Mouse (Mus musculus) G1E (cell line): ENCODE measurements around the gene Fam169a. TPM values are rescaled to one million over a fixed set of nuclear protein-coding genes. Genes with fewer than 3 reads are reported as not detected.

Experiments
- ATAC-seq: 2 replicates; pipeline ENCODE4 v1.8.0; 2016; ENCODE audit warnings: mild to moderate bottlenecking; ENCODE audit not compliant: insufficient number of reproducible peaks, poor library complexity, low FRiP score, severe bottlenecking; ENCODE audit errors: extremely low read depth
- DNase-seq: peaks from one replicate; pipeline ENCODE4 v3.0.0; 2012; ENCODE audit warnings: low spot score
- H3K27me3 ChIP-seq: 2 replicates; pipeline ENCODE4 v1.6.1; 2012; ENCODE audit warnings: mild to moderate bottlenecking, low read length, inconsistent platforms; ENCODE audit not compliant: insufficient read depth
- H3K36me3 ChIP-seq: replicated peaks from 2 replicates; pipeline ENCODE3; 2012; ENCODE audit warnings: mild to moderate bottlenecking, inconsistent platforms
- H3K4me1 ChIP-seq: 2 replicates; pipeline ENCODE4 v1.6.1; 2012; ENCODE audit warnings: low read depth, low read length, inconsistent platforms, mixed read lengths; ENCODE audit not compliant: insufficient read depth
- H3K4me3 ChIP-seq: 2 replicates; pipeline ENCODE4 v1.5.1; 2012; ENCODE audit warnings: low read depth, mild to moderate bottlenecking, inconsistent platforms, low read length, moderate library complexity, mixed read lengths
- H3K9me3 ChIP-seq: replicated peaks from 2 replicates; pipeline ENCODE4 v1.6.1; 2012; ENCODE audit warnings: inconsistent platforms
- CTCF ChIP-seq: IDR thresholded peaks from 2 replicates; pipeline ENCODE4 v1.5.1; 2012; ENCODE audit warnings: low read depth, low read length, inconsistent platforms, mixed read lengths
- GATA1 ChIP-seq: IDR thresholded peaks from 2 replicates; pipeline ENCODE4 v1.6.1; 2012; ENCODE audit warnings: borderline replicate concordance, low read length, inconsistent platforms, mixed read lengths
- GATA2 ChIP-seq: IDR thresholded peaks from 2 replicates; pipeline ENCODE4 v1.6.1; 2012; ENCODE audit warnings: low read depth, low read length, inconsistent platforms, borderline replicate concordance
- POLR2AphosphoS5 ChIP-seq: IDR thresholded peaks from 2 replicates; pipeline ENCODE4 v1.6.1; 2012; ENCODE audit warnings: low read depth, low read length, inconsistent platforms; ENCODE audit not compliant: insufficient replicate concordance
- TAL1 ChIP-seq: conservative IDR thresholded peaks from 2 replicates; pipeline ENCODE4 v1.6.1; 2012; ENCODE audit warnings: low read depth, low read length, inconsistent platforms, mixed read lengths
- polyA plus RNA-seq: library from polyadenylated mRNA; stranded (reverse); fragments of >175 nt; gene quantifications from 2 replicates; pipeline ENCODE4 v1.2.3, GENCODE M21; 2012
- total RNA-seq, 2 experiments: library from RNA; stranded (forward) in 1 of 2; stranded (reverse) in 1 of 2; fragments of 200-1000 nt in 1 of 2; fragments of >200 nt in 1 of 2; fragmentation: Nextera tagmentation in 1 of 2; gene quantifications; 2 replicates each; pipeline ENCODE4 v1.2.3; 2014 to 2017

Gene Fam169a
- total RNA-seq (2014; fragmentation: Nextera tagmentation), result not detected in 2 replicates
- 0.29 and 0.49 TPM in 2 replicates for total RNA-seq (2017)
- polyA plus RNA-seq, result not detected in 2 replicates

DNA sequence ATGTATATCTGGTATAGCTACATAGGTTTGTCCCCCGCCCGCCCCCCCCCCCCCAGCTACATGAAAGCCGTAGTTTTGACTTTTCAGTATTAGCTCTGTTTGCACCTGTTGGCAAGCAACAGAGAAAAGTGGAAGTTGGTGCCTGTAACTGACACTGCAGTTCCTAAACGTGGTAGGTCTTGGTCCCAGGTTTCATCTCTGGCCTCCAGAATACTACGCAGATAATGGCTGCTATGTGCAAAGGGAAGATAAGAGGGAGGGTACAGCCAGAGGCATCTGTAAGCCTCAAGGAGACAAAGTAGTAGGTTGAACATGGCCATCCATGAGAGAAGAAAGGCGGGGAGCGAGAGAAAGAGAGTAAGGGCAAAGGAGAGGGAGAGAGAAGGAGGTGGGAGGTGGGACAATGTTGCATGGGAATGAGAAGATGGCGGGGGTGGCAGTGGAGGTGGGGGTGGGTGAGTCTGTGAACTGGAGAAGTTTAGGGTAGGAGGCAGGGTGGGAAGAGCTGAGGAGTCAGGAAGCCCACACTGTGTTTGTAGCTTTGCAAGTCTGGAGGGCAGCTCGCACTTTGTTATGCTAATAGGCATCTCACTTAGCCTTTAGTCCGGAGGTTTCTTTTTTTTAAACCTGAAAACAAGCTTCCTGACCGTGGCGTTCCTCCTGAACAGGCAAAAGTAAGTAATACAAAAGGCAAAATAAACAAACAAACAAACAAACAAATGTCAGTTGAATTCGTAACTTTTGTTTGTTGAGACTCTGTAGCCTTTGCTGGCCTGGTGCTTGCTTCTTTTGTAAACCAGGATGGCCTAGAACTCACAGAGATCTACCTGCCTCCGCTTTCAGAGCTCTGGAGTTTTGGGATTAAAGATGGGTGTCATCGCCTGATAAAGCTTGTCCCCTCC lies at the start of gene Fam169a:
Fam169a (plus strand) TSS at position 638 of the 902 bp plus-strand sequence.
- no peak for TF ChIP-seq POLR2AphosphoS5
- TF ChIP-seq CTCF, result no peak
- no peak for TF ChIP-seq GATA2
- TF ChIP-seq TAL1, result no peak
- no peak for TF ChIP-seq GATA1
- H3K36me3 ChIP-seq, result no peaks in the 10 kb centered on the region
- ATAC-seq (no peak), DNase-seq (no peak)
- H3K27me3 ChIP-seq, result peaks cover 7% of the 10 kb centered on the region; the same call in 1 of the 2 replicates
- H3K4me1 ChIP-seq, result peaks cover 15% of the 10 kb centered on the region
- H3K4me3 ChIP-seq, result no peak within 1 kb of the TSS
- H3K9me3 ChIP-seq, result peaks cover 11% of the 10 kb centered on the region

DNA sequence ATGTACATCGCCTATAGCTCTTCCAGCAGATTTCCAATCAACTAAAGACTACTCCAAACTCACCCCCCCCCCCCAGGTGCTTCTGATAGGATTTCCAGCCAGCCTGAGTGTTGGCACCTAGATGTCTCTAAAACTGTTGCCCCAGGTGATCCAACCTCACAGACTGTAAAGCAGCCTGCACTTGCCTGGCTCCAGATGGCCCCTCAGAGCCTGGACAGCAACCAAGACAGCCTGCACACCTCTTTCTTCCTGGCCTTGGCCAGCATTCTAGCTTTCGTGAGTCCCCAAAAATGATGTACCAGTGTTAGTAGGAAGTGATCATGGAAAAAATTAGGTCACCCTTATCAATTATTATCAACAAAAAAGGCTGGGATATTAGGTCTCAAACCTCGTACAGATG lies 49.4 kb upstream of the Fam169a start:
- H3K36me3 ChIP-seq, result no peaks in the 10 kb centered on the region
- TF ChIP-seq GATA1 (no peak), GATA2 (no peak), CTCF (no peak), TAL1 (no peak), POLR2AphosphoS5 (no peak)
- no peak for ATAC-seq
- no peaks in the 10 kb centered on the region for H3K4me1 ChIP-seq
- H3K4me3 ChIP-seq, result no peak overlapping the region
- no peaks in the 10 kb centered on the region; the same call in 1 of the 2 replicates for H3K27me3 ChIP-seq
- no peaks in the 10 kb centered on the region for H3K9me3 ChIP-seq
- DNase-seq, result no peak

DNA sequence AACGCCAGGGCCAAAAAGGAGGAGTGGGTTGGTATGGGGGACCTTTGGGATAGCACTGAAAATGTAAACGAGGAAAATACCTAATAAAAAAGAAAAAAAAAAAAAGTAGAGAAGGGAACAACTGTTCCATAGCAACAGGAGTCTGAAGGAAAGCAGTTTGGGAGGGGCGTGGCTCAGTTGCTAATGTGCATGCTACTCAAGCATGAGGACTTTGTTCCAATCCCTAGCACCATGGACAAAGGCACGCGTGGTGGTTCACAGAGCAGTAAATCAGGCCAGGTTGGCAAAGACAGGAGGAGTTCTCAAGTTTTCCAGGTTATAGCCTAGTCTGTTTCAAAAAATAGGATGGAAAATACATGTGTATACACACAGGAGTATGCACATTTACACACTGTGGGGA lies 47.0 kb upstream of the Fam169a start:
- no peaks in the 10 kb centered on the region; the same call in 1 of the 2 replicates for H3K27me3 ChIP-seq
- no peak overlapping the region for H3K4me3 ChIP-seq
- no peak for DNase-seq
- ATAC-seq, result no peak
- H3K36me3 ChIP-seq, result no peaks in the 10 kb centered on the region
- H3K9me3 ChIP-seq, result no peaks in the 10 kb centered on the region
- no peaks in the 10 kb centered on the region for H3K4me1 ChIP-seq
- TF ChIP-seq POLR2AphosphoS5 (no peak), GATA1 (no peak), GATA2 (no peak), CTCF (no peak), TAL1 (no peak)

GRCm38 (mm10) chr13:97021906-97022305 lies 45.2 kb upstream of the Fam169a start:
- TF ChIP-seq CTCF (no peak), TAL1 (no peak), POLR2AphosphoS5 (no peak), GATA1 (no peak), GATA2 (no peak)
- Histone ChIP-seq H3K4me1 (no peaks in the 10 kb centered on the region), H3K27me3 (peaks cover 4% of the 10 kb centered on the region; the same call in 1 of the 2 replicates), H3K36me3 (no peaks in the 10 kb centered on the region), H3K4me3 (no peak overlapping the region), H3K9me3 (no peaks in the 10 kb centered on the region)
- ATAC-seq (no peak), DNase-seq (no peak)

GRCm38 (mm10) chr13:97030075-97030474 lies 37.0 kb upstream of the Fam169a start:
- DNase-seq (no peak), ATAC-seq (no peak)
- Histone ChIP-seq H3K27me3 (peaks cover 8% of the 10 kb centered on the region), H3K4me3 (no peak overlapping the region), H3K4me1 (no peaks in the 10 kb centered on the region), H3K36me3 (no peaks in the 10 kb centered on the region), H3K9me3 (no peaks in the 10 kb centered on the region)
- no peak for TF ChIP-seq POLR2AphosphoS5
- TF ChIP-seq TAL1, result no peak
- TF ChIP-seq CTCF, result no peak
- TF ChIP-seq GATA1, result no peak
- TF ChIP-seq GATA2, result no peak

DNA sequence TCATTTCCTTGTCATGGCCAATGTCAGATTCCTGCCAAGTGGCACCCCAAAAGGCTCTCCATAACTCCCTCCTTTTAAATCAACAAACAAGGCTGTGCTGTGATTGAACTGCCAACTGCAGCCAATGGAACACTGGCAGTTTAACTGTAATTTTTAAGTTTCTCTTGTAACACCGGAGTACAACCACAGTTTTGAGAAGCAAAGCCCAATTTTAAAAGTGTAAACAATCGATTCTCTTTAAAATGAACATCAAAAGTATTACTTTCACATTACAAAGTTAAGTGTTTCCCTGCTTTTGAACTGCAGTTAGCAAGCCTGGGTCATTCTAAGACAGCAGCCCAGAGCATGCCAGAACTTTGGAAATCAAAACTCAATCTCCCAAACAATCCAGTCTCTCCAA lies 32.8 kb upstream of the Fam169a start, which contains the start of gene 1700029F12Rik:
1700029F12Rik (minus strand) TSS at position 101 of the 400 bp plus-strand sequence.
- TF ChIP-seq GATA2 (no peak), POLR2AphosphoS5 (no peak), CTCF (no peak), TAL1 (no peak), GATA1 (no peak)
- no peak within 1 kb of the TSS for H3K4me3 ChIP-seq
- DNase-seq (no peak), ATAC-seq (no peak)
- H3K27me3 ChIP-seq, result peaks cover 4% of the 10 kb centered on the region; the same call in 1 of the 2 replicates
- H3K36me3 ChIP-seq, result no peaks in the 10 kb centered on the region
- no peaks in the 10 kb centered on the region for H3K9me3 ChIP-seq
- no peaks in the 10 kb centered on the region for H3K4me1 ChIP-seq
